Mouse (Mus musculus) heart, adult 2 months (tissue): ENCODE measurements around the gene Bud13.

Source experiments
- CTCF ChIP-seq: fragments of 200-600 bp; IDR thresholded peaks from 2 replicates; pipeline ENCODE4 v1.8.1; 2022; ENCODE audit warnings: antibody characterized with exemption, mild to moderate bottlenecking, moderate library complexity
- POLR2A ChIP-seq: fragments of 200-500 bp; IDR thresholded peaks from 2 replicates; pipeline ENCODE4 v1.6.1; 2011; ENCODE audit warnings: mild to moderate bottlenecking, low read depth, low read length, control low read depth; ENCODE audit not compliant: insufficient read depth

DNA sequence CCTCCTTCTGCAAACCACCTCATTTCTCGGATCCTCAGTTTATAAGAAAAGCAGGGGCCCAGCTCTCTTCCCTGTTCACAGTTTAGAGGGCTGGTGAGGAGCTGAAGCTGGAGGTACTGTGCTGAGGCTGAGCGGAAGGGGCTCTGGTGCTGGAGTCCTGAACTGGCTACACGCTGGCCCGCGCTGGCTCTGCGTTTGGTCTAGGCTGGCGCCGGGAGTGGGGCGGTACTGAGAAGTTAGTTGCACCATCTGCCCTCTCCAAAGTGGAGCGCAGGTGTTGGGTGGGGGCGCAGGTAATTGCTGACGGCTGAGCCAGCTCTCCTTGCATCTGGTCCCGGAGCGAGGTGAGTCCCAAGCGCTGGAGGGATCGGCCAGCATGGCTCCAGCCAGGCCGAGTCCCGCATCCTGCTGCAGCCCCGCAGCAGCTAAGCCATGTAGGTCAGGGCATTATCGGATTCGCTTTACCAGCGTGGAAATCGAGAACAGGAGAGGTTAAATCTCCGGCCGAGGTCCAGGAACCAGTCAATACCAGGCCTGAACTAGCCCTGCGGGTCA, 51.7 kb downstream of the Bud13 start:
- TF ChIP-seq CTCF (no peak), POLR2A (no peak)
